Mouse (Mus musculus): ENCODE data around the gene Men1. TPM values are rescaled to one million over a fixed set of nuclear protein-coding genes. Genes with fewer than 3 reads are reported as not detected.

Gene Men1
- total RNA-seq, 2 experiments from 2014 or later: 64.7 to 72.5 TPM

DNA sequence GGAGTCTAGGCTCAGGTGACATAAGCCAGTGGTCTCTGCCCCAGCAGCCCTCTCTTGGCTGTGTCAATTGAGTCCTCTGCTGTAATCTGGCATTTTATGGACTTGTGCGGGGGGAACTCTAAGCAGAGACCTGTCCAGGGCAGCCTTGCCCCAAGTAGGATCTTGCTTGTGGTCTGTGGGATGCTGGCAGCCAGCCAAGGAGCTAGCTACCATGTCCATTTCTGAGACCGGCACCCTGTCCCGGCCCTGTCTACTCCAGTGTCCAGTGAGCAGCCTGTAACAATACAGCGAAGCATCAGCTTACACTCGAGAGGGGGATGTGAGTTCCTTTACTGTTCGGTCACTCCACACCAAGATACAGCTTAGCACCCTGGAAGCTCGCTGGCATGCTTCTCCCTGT, 19.3 kb downstream of the Men1 start:
- Histone ChIP-seq H3K27ac (no peak overlapping the region), H3K4me3 (no peak overlapping the region)
- intact Hi-C loops (cut with DNase I): no loop called here
- DNase-seq (ENCODE audit: extremely low spot score in 1 of 2, low spot score in 2 of 2): no peak
- TF ChIP-seq CTCF (IDR thresholded peaks at IDR 0.05): no peak

DNA sequence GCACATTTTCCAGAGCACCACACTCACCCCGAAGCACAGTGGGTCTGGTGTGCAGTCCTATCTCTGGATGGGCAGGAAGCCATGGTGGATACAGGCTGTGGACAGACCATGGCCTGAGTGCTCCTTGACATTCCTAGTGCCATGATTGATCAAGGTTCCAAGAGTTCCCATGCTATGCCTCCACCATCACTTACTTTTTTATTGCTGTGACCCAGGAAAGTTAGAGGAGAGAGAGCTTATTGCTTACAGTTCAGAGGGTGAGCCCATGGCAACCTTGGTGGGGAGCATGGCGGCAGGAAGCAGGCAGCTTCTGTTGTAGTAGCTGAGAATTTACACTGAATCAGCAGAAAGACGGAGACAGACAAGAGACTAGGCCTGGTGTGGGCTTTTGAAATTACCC, 26.5 kb downstream of the Men1 start:
- TF ChIP-seq CTCF (IDR thresholded peaks at IDR 0.05): no peak
- no peak for DNase-seq (ENCODE audit: extremely low spot score in 1 of 2, low spot score in 2 of 2)
- Histone ChIP-seq H3K27ac (no peak overlapping the region), H3K4me3 (no peak overlapping the region)
- intact Hi-C loops (cut with DNase I): no loop called here

- no peak for TF ChIP-seq CTCF (IDR thresholded peaks at IDR 0.05)
- DNase-seq (ENCODE audit: extremely low spot score in 1 of 2, low spot score in 2 of 2): peak in 1 of 2 experiments; percentile 13
- peak overlapping the region; percentile 92 for H3K27ac ChIP-seq
- H3K4me3 ChIP-seq: peak overlapping the region; percentile 71
- intact Hi-C loops (cut with DNase I): no loop called here
Measured at GRCm38 (mm10) chr19:6363091-6363410, 28.3 kb downstream of the Men1 start.

DNA sequence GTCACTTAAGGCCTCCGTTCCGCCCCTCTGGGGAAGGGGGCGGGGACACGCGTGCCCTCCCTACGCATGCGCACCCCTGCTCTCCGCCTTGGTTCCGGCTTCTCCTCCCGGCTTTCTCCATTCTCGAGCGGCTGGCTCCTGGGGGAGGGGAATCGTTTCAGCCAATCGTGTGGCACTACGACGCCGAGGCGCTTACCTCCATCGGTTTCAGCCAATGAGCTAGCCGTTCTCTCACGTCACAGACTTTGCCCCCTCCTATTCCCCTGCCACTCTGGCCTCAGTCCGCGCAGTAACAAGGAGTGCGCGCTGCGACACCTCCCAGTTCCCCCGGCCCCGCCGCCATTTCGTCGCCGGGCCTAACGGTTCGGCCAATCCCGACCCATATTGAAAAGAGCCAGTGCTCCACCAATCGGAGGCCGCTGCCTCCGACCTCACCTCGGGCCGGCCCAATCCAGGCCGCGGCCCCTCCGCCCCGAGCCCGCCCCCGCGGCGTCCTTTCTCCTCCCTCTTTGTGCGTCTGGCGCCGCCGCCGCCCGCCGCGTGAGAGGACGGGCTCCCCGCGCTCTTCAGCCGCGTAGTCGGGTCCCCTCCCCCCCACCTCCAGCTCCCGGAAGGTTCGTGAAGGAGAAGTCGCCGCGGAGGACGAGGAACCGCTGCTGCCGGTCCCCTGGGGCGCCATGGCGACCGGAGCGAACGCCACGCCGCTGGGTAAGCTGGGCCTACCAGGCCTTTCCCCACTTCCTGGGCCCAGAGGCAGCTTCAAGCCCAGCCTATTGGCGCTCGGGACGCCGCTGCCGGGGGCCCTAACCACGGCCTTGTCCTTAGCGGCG, 28.8 kb downstream of the Men1 start, which contains the start of gene Sf1:
Gene Sf1 (plus strand): TSS at position 280 of the 830 bp plus-strand sequence.
- no peak for TF ChIP-seq CTCF (IDR thresholded peaks at IDR 0.05)
- peak within 1 kb of the TSS; percentile 99 for H3K27ac ChIP-seq
- intact Hi-C loops (cut with DNase I): no loop called here
- H3K4me3 ChIP-seq: peak within 1 kb of the TSS; percentile 71
- DNase-seq (ENCODE audit: extremely low spot score in 1 of 2, low spot score in 2 of 2): peak; percentile 99 to 100

DNA sequence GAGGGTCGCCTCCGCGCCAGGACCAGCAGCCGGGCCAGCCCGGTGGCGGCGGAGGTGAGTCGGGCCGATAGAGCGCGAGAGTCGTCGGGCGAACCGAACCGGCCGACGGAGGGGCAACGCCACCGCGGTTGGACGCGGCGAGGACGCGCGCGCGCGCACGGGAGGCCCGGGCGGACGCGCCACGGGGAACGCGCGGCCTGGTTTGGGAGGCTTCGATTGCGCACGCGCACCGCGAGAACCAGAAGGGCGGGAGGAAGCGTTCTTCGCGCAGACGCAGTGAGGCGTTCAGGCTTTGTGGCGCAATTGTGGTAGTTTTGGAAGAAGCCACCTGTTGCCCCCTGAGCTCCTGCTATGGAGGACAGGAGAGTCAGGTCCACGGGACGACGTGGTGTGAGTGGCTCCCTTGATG, 29.5 kb downstream of the Men1 start:
- Histone ChIP-seq H3K4me3 (peak overlapping the region; percentile 71), H3K27ac (peak overlapping the region; percentile 99)
- no peak for TF ChIP-seq CTCF (IDR thresholded peaks at IDR 0.05)
- DNase-seq (ENCODE audit: extremely low spot score in 1 of 2, low spot score in 2 of 2): peak; percentile 90 to 91
- intact Hi-C loops (cut with DNase I): no loop called here

DNA sequence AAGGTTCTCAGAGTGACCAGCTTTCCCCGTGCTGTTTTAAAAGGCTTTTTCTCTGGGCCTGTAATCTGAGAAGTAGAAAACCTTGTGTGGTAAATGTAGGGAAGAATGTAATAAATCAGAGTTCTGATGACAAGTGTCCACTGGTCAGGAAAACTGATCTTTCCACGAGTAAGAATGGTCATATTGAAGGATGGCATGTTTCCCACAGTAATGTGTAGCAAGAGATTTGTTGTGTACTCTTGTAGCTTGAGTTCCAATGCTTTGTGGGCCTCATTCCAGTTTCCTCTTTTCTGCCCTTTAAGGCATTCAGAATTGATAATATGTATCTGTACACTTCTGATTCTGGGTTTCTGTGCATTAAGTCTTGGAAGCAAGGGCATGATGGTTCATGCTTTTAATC, 30.1 kb downstream of the Men1 start:
- intact Hi-C loops (cut with DNase I): no loop called here
- Histone ChIP-seq H3K4me3 (peak overlapping the region; percentile 71), H3K27ac (peak overlapping the region; percentile 99; the same call in 1 of the 2 replicates)
- no peak for DNase-seq (ENCODE audit: extremely low spot score in 1 of 2, low spot score in 2 of 2)
- TF ChIP-seq CTCF (IDR thresholded peaks at IDR 0.05): no peak

DNA sequence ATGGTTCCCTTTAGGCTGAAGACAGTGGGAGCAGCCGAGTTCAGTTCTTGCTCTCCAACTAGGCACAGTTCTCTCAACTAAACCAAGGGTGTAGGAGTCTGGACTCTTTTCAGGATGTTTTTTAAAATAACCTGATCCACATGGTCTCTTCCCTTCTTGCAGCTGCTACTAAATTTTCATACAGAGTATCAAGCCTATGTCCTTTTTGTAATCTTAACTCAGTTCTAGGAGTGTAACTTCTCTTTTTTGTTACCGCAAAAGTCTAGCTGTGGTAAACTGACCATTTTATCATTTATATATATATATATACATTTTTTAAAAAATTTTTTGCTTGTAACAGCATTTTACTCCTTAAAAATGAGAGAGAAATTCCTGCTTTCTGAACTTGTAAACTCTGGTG, 35.4 kb downstream of the Men1 start:
- Histone ChIP-seq H3K4me3 (no peak overlapping the region), H3K27ac (no peak overlapping the region)
- intact Hi-C loops (cut with DNase I): no loop called here
- TF ChIP-seq CTCF (IDR thresholded peaks at IDR 0.05): no peak
- DNase-seq (ENCODE audit: extremely low spot score in 1 of 2, low spot score in 2 of 2): no peak

DNA sequence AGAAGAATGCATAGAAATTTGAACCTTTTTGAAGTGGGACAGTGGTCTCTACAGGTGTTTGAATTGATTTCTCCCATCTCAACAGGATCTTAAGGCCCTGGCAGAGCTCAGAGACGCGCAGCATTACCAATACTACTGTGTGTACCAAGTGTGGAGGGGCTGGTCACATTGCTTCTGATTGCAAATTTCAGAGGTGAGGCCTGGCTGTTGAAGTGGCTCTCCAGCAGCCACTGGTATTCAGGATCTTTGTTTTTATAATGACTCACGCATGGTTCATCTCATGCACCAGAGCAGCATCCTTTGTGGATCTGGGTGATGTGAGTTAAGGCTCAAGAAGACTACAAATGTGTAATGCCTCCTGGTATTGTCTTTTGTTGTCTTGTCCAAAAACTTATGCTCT, 37.7 kb downstream of the Men1 start:
- TF ChIP-seq CTCF (IDR thresholded peaks at IDR 0.05): no peak
- intact Hi-C loops (cut with DNase I): no loop called here
- no peak for DNase-seq (ENCODE audit: extremely low spot score in 1 of 2, low spot score in 2 of 2)
- Histone ChIP-seq H3K4me3 (no peak overlapping the region), H3K27ac (no peak overlapping the region)

DNA sequence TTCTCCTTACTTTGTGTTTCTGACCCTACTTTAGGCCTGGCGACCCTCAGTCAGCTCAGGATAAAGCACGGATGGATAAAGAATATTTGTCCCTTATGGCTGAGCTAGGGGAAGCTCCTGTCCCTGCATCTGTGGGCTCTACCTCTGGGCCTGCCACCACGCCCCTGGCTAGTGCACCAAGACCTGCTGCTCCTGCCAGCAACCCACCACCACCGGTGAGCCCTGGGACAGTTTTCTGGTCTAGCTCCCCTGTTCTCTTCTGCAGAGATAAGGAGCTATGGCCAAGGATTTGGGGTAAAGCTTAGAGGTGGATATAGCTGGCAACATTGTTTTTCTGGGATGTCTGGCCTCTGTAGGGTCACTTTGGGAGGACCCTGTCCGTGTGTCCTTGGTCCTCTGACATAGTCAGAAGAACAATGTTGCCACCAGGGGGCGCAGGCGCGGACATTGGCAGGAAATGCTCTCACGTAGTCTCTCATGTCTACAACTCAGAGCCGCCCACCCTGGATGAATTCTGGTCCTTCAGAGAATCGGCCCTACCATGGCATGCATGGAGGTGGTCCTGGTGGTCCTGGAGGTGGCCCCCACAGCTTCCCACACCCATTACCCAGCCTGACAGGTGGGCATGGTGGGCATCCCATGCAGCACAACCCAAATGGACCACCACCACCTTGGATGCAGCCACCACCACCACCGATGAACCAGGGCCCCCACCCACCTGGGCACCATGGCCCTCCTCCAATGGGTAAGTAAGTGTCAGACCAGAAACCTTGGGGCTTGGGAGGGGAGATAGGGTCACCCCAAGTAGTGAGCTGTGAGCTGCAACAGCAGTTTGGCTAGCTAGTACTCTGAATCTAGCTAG, 39.0 kb downstream of the Men1 start:
- H3K27ac ChIP-seq: no peak overlapping the region; the same call in 1 of the 2 replicates
- peak; percentile 62 to 76 for DNase-seq (ENCODE audit: extremely low spot score in 1 of 2, low spot score in 2 of 2)
- TF ChIP-seq CTCF (IDR thresholded peaks at IDR 0.05): peak; percentile 80
- intact Hi-C loops (cut with DNase I): no loop called here
- no peak overlapping the region for H3K4me3 ChIP-seq

GRCm38 (mm10) chr19:6374571-6374970, 39.8 kb downstream of the Men1 start:
- no peak for DNase-seq (ENCODE audit: extremely low spot score in 1 of 2, low spot score in 2 of 2)
- no peak for TF ChIP-seq CTCF (IDR thresholded peaks at IDR 0.05)
- no peak overlapping the region for H3K4me3 ChIP-seq
- no peak overlapping the region for H3K27ac ChIP-seq
- intact Hi-C loops (cut with DNase I): no loop called here

- Histone ChIP-seq H3K27ac (no peak overlapping the region), H3K4me3 (no peak overlapping the region)
- TF ChIP-seq CTCF (IDR thresholded peaks at IDR 0.05): no peak
- no peak for DNase-seq (ENCODE audit: extremely low spot score in 1 of 2, low spot score in 2 of 2)
- intact Hi-C loops (cut with DNase I): no loop called here
Measured at GRCm38 (mm10) chr19:6375423-6376254, 40.9 kb downstream of the Men1 start.

GRCm38 (mm10) chr19:6376255-6376564, 41.4 kb downstream of the Men1 start:
- H3K27ac ChIP-seq: no peak overlapping the region
- H3K4me3 ChIP-seq: no peak overlapping the region
- peak in 1 of 2 experiments; percentile 37 for DNase-seq (ENCODE audit: extremely low spot score in 1 of 2, low spot score in 2 of 2)
- intact Hi-C loops (cut with DNase I): no loop called here
- peak; percentile 71 for TF ChIP-seq CTCF (IDR thresholded peaks at IDR 0.05)

Data from left cerebral cortex, adult 2 months (tissue).